ENCODE assay signal across 8 mouse cellular contexts in genomic region chr17:35544680-35545079, GRCm38 (mm10). TPM values are rescaled to one million over a fixed set of nuclear protein-coding genes. Genes with fewer than 3 reads are reported as not detected.
DNase-seq lines count a peak whose midpoint lies in the region; ATAC-seq lines count a peak whose summit lies in the region.

No protein-coding gene starts in this region.

- intact Hi-C loops in left cerebral cortex, postnatal 14 days (cut with DNase I) = no loop called here

- peak; percentile 57 to 64 for DNase-seq in left cerebral cortex, adult 18-20 months (ENCODE audit: low spot score in 2 of 2)
- no peak for DNase-seq in left cerebral cortex, adult 11 months (ENCODE audit: low spot score)
- DNase-seq in NIH3T3 (ENCODE audit: low read depth) = peak; percentile 82
- DNase-seq in cerebellum, postnatal 10 days = peak; percentile 76 to 85
- peak; percentile 76 for DNase-seq in heart, postnatal 4 days
- peak; percentile 58 to 70 for DNase-seq in left cerebral cortex, postnatal 14 days (ENCODE audit: low spot score in 2 of 2)
- peak; percentile 32 to 40 for DNase-seq in urinary bladder, postnatal 36 days (ENCODE audit: low spot score in 2 of 2)

- peak; percentile 42; the same call in 1 of the 2 replicates for ATAC-seq in monocyte, adult 5-6 weeks (replicated peaks; ENCODE audit: insufficient number of reproducible peaks, low FRiP score, low TSS enrichment, poor library complexity, severe bottlenecking)

RNA-seq across cellular contexts. Expression of gene Cdsn, which starts 7.2 kb away (rescaled TPM):
- total RNA-seq in left cerebral cortex, adult 18-20 months (2021) = 1 to 10 TPM in 1 of 2 experiments, under 1 TPM in 1; 1.00 to 1.7 TPM
- under 1 TPM; 0.16 to 0.26 TPM for total RNA-seq in heart, postnatal 4 days (2021)
- under 1 TPM; 0.68 to 0.79 TPM for total RNA-seq in left cerebral cortex, postnatal 14 days (2021)
- total RNA-seq in monocyte, adult 5-6 weeks (2017) = not detected in 3 replicates

RNA-seq across cellular contexts. Expression of gene Psors1c2, which starts 11.7 kb away (rescaled TPM):
- under 1 TPM; 0.44 to 0.84 TPM for total RNA-seq in left cerebral cortex, adult 18-20 months (2021)
- not detected for total RNA-seq in heart, postnatal 4 days (2021)
- under 1 TPM; 0.55 to 0.72 TPM for total RNA-seq in left cerebral cortex, postnatal 14 days (2021)
- not detected in 3 replicates for total RNA-seq in monocyte, adult 5-6 weeks (2017)

RNA-seq across cellular contexts. Expression of gene 2300002M23Rik, which starts 22.6 kb away (rescaled TPM):
- not detected for total RNA-seq in left cerebral cortex, adult 18-20 months (2021)
- not detected for total RNA-seq in heart, postnatal 4 days (2021)
- not detected for total RNA-seq in left cerebral cortex, postnatal 14 days (2021)
- not detected in 3 replicates for total RNA-seq in monocyte, adult 5-6 weeks (2017)

RNA-seq across cellular contexts. Expression of gene Cchcr1, which starts 27.8 kb away (rescaled TPM):
- 10 to 100 TPM; 14.2 to 16.2 TPM for total RNA-seq in left cerebral cortex, adult 18-20 months (2021)
- total RNA-seq in heart, postnatal 4 days (2021) = 10 to 100 TPM; 11.0 to 12.5 TPM
- 1 to 10 TPM; 8.1 to 9.1 TPM for total RNA-seq in left cerebral cortex, postnatal 14 days (2021)
- 1.7 to 6.7 TPM (median 2.5 TPM) in 3 replicates for total RNA-seq in monocyte, adult 5-6 weeks (2017)

RNA-seq across cellular contexts. Expression of gene Tcf19, which starts 28.1 kb away (rescaled TPM):
- total RNA-seq in left cerebral cortex, adult 18-20 months (2021) = 10 to 100 TPM; 10.1 to 13.7 TPM
- 10 to 100 TPM; 41.1 to 44.2 TPM for total RNA-seq in heart, postnatal 4 days (2021)
- total RNA-seq in left cerebral cortex, postnatal 14 days (2021) = 1 to 10 TPM; 8.6 to 9.5 TPM
- total RNA-seq in monocyte, adult 5-6 weeks (2017) = 0.29 to 3.3 TPM (median 2.4 TPM) in 3 replicates
